Mouse (Mus musculus) forebrain, embryonic 15.5 days (tissue): ENCODE results near the gene Ttc6. TPM values are rescaled to one million over a fixed set of nuclear protein-coding genes. Genes with fewer than 3 reads are reported as not detected.

Experiments
- ATAC-seq: fragments of 200-750 bp; cut with Nextera tagmentation; replicated peaks from 2 replicates; pipeline ENCODE4 v1.8.0; 2017; ENCODE audit warnings: mild to moderate bottlenecking, moderate TSS enrichment, moderate library complexity
- H3K27ac ChIP-seq: fragments of 300-500 bp; sonication (generic); replicated peaks from 2 replicates; pipeline ENCODE4 v1.5.1; 2015; ENCODE audit warnings: mild to moderate bottlenecking, inconsistent platforms
- H3K27me3 ChIP-seq: fragments of 300-500 bp; sonication (generic); 2 replicates; pipeline ENCODE4 v1.6.1; 2015; ENCODE audit warnings: inconsistent platforms
- H3K36me3 ChIP-seq: fragments of 300-500 bp; sonication (generic); 2 replicates; pipeline ENCODE4 v1.6.1; 2015; ENCODE audit warnings: mild to moderate bottlenecking, inconsistent platforms
- H3K4me1 ChIP-seq: fragments of 300-500 bp; sonication (generic); 2 replicates; pipeline ENCODE4 v1.6.1; 2015; ENCODE audit warnings: inconsistent platforms
- H3K4me2 ChIP-seq: fragments of 300-500 bp; sonication (generic); replicated peaks from 2 replicates; pipeline ENCODE4 v1.6.1; 2015; ENCODE audit warnings: mild to moderate bottlenecking, inconsistent platforms
- H3K4me3 ChIP-seq: fragments of 300-500 bp; sonication (generic); 2 replicates; pipeline ENCODE4 v1.5.1; 2015; ENCODE audit warnings: mild to moderate bottlenecking, inconsistent platforms
- H3K9ac ChIP-seq: fragments of 300-500 bp; sonication (generic); replicated peaks from 2 replicates; pipeline ENCODE4 v1.6.1; 2015; ENCODE audit warnings: mild to moderate bottlenecking, inconsistent platforms
- H3K9me3 ChIP-seq: fragments of 300-500 bp; sonication (generic); 2 replicates; pipeline ENCODE4 v1.6.1; 2016; ENCODE audit warnings: inconsistent platforms
- WGBS: fragments of 180-500 bp; shearing (Covaris S2); methylation state at CpG from one replicate; pipeline ENCODE4 v1.1.7; 2015; ENCODE audit warnings: mixed read lengths; 5-methylcytosine and 5-hydroxymethylcytosine counted together
- polyA plus RNA-seq: library from polyadenylated mRNA; unstranded; fragments of >200 nt; fragmentation: Nextera tagmentation; extraction: Ambion mirVana; gene quantifications from 2 replicates; pipeline ENCODE4 v1.2.1, GENCODE M21; 2015

Gene Ttc6
- polyA plus RNA-seq, 1 experiment from 2014 or later, result 0.11 TPM

DNA sequence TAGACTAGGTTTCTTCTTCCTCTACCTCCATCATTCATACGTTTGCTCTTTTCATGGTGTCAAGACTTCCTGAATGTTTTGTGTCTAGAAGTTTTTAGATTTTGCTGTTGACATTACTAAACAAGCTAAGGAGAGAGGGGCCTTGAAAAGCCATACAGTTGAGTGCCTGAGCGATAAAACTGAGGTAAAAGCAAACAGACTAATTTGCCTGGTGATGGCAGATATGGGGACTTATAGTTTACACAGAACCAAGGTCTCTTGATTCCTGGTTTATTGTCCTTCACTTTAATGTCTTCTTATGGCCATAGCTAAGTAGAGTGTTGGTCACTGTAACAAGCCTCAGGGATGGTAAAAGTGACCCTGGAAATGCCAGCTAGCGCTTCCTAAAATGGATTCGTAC, 51.2 kb downstream of the Ttc6 start:
- H3K9me3 ChIP-seq, result no peaks in the 10 kb centered on the region
- H3K27ac ChIP-seq, result no peak overlapping the region
- H3K4me3 ChIP-seq, result no peak overlapping the region
- no peaks in the 10 kb centered on the region for H3K4me1 ChIP-seq
- H3K4me2 ChIP-seq, result no peak overlapping the region
- ATAC-seq, result no peak
- WGBS, result 91% methylated on average over 4 of the region's 4 CpGs
- H3K9ac ChIP-seq, result no peak overlapping the region
- H3K27me3 ChIP-seq, result no peaks in the 10 kb centered on the region
- H3K36me3 ChIP-seq, result no peaks in the 10 kb centered on the region

DNA sequence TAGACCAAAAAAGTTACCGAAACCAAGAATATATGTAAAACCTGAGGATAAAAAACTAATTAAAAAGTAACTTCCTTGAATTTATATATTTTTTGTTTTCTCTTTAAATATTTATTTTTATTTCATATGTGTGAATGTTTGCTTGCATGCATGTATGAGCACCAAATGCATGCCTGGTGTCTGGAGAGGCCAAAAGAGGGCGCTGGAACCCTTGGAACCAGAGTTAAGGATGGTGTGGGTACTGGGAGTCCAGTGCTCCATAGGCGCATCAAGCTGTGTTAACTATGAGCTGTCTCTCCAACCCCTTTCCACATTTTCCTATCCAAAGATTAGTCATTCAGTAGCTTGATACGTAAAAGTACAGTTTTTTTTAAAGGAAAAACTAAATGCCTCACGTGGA, 58.1 kb downstream of the Ttc6 start:
- no peaks in the 10 kb centered on the region for H3K9me3 ChIP-seq
- H3K4me3 ChIP-seq, result no peak overlapping the region
- H3K4me2 ChIP-seq, result no peak overlapping the region
- H3K27me3 ChIP-seq, result no peaks in the 10 kb centered on the region
- no peaks in the 10 kb centered on the region for H3K4me1 ChIP-seq
- H3K9ac ChIP-seq, result no peak overlapping the region
- WGBS, result 66% methylated on average over 5 of the region's 5 CpGs
- no peaks in the 10 kb centered on the region for H3K36me3 ChIP-seq
- ATAC-seq, result no peak
- no peak overlapping the region for H3K27ac ChIP-seq

DNA sequence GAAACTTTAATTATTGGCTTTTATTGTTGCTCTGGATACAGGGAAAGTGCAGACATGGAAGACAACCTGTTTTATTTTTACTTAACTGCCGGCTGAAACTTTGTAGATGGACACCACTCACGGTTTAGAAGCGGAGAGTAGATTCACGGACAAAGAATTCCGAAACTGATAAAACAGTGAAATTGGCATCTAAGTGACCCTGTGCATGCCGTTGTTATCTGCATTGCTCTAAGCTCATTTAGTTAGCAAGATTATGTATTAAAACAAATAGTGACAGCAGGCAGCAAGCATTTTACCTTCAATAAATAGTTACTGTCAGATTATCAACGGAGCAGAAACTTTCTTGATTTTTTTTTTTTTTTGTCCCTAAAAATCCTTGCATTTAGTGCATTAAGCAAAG, 59.4 kb downstream of the Ttc6 start:
- Histone ChIP-seq H3K27ac (no peak overlapping the region), H3K4me2 (no peak overlapping the region)
- WGBS, result 41% methylated on average over 7 of the region's 7 CpGs

DNA sequence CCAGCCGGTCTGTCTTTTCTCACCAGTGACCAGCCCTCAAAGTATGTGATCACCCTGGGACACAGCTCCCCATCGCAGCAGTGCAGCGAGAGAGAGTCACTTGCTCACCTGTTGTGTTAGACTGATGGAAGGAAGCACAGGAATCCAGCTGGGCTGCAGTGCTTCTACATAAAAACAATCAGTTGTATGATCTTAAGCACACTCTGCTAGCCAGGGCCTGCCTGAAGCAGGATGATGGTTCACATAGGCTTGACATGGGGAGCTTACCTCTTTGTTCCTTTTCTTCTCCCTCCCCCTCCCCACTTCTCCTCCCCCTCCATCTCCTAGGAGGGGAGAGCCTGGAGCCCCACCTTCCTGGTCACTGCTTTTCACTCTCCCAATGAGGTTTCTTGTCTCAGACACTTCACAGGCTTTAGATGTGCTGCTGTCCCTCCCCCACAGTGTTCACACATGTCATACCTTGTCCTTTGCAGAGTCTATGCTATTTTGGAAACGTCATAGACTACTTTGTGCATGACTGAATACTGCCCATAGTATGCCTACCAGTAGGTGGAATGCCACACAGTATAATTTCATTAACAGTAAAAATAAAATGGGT, 60.2 kb downstream of the Ttc6 start:
- H3K4me1 ChIP-seq, result no peaks in the 10 kb centered on the region
- no peak for ATAC-seq
- 13% methylated on average over 4 of the region's 4 CpGs for WGBS

More for the DNA sequence above, 59.4 kb downstream of the Ttc6 start:
- ATAC-seq, result no peak
- Histone ChIP-seq H3K4me3 (no peak overlapping the region), H3K9me3 (no peaks in the 10 kb centered on the region), H3K4me1 (no peaks in the 10 kb centered on the region), H3K9ac (no peak overlapping the region), H3K36me3 (no peaks in the 10 kb centered on the region), H3K27me3 (no peaks in the 10 kb centered on the region)

DNA sequence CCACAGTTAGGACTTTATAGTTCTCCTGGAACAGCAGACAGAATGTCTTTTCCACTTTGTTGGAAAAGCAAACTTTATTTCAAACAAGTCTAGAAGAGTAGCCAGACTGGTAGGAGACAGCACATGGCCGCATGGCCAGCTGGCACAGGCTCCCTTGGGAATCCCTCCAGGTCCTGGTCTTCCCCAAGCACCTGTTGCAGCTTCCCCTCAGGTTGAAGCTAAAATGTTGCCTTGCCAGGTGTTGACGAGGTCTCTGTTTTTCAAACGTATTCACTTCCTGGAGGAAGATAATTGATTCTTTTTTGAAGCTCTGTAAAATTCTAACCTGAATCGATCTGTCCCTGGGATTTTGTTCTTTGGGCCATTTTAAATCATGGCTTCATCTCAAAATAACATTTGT, 86.1 kb downstream of the Ttc6 start:
- Histone ChIP-seq H3K9me3 (no peaks in the 10 kb centered on the region), H3K4me3 (no peak overlapping the region), H3K4me1 (no peaks in the 10 kb centered on the region), H3K27me3 (no peaks in the 10 kb centered on the region), H3K27ac (no peak overlapping the region), H3K36me3 (no peaks in the 10 kb centered on the region), H3K4me2 (no peak overlapping the region), H3K9ac (no peak overlapping the region)
- 84% methylated on average over 4 of the region's 4 CpGs for WGBS
- no peak for ATAC-seq

More for the DNA sequence above, 60.2 kb downstream of the Ttc6 start:
- Histone ChIP-seq H3K4me2 (no peak overlapping the region), H3K27ac (no peak overlapping the region), H3K4me3 (no peak overlapping the region), H3K27me3 (no peaks in the 10 kb centered on the region), H3K9ac (no peak overlapping the region), H3K36me3 (no peaks in the 10 kb centered on the region), H3K9me3 (no peaks in the 10 kb centered on the region)

DNA sequence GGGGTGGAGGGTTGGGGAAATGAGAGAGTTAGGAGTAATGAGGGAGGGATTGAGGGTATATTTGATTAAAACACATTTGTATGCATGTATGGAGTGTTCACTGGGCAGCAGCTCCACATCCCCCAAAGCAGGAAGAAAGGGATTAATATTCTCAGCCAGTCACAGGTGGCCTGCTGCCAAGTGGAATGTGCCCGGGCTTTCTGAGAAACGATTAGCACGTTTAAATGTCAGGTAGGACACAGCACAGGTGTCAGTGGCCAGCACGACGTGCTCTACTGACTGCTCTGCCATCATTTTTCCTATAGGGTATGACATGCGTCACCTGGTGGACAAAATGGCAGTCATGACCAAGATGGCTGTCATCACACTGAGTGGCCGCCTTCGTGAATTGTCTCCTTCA, 86.8 kb downstream of the Ttc6 start:
- Histone ChIP-seq H3K27ac (no peak overlapping the region), H3K4me1 (no peaks in the 10 kb centered on the region), H3K9me3 (no peaks in the 10 kb centered on the region), H3K4me3 (no peak overlapping the region), H3K36me3 (no peaks in the 10 kb centered on the region), H3K4me2 (no peak overlapping the region), H3K9ac (no peak overlapping the region), H3K27me3 (no peaks in the 10 kb centered on the region)
- ATAC-seq, result no peak
- 70% methylated on average over 8 of the region's 8 CpGs for WGBS

DNA sequence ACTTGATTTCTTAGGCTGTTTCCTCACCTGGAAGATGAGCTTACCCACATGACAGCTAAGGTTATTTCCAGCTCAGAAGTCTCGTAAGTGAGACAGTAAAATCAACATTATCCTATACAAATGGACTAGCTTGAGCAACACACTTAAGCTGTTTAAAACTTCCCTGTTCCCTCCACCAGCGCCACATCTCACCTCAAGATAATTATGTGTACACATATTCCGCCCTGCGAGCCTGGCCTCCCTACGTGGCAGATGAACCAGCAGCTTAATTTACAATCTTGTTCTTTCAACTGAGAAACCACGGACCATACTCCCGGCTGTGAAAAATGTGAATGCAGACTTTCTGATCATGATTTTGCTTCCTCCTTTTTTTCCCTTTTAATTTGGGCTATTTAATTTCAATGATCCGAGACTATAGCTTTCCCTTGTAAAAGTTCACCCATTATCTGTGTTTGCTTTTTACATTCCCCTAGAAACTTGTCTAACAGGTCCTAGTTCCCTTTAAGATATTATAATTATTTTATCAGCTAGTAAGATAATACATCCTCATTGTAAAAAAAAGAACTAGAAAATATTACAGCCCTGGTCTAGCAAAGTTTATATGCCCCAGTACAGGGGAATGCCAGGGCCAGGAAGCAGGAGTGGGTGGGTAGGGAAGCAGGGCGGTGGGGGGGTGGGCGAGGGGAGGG, 99.2 kb downstream of the Ttc6 start:
- H3K27ac ChIP-seq, result no peak overlapping the region
- WGBS, result 78% methylated on average over 10 of the region's 10 CpGs
- no peaks in the 10 kb centered on the region for H3K36me3 ChIP-seq
- H3K4me1 ChIP-seq, result no peaks in the 10 kb centered on the region
- H3K9me3 ChIP-seq, result no peaks in the 10 kb centered on the region
- no peak overlapping the region for H3K9ac ChIP-seq
- no peak for ATAC-seq
- no peak overlapping the region for H3K4me3 ChIP-seq
- no peak overlapping the region for H3K4me2 ChIP-seq
- no peaks in the 10 kb centered on the region for H3K27me3 ChIP-seq

DNA sequence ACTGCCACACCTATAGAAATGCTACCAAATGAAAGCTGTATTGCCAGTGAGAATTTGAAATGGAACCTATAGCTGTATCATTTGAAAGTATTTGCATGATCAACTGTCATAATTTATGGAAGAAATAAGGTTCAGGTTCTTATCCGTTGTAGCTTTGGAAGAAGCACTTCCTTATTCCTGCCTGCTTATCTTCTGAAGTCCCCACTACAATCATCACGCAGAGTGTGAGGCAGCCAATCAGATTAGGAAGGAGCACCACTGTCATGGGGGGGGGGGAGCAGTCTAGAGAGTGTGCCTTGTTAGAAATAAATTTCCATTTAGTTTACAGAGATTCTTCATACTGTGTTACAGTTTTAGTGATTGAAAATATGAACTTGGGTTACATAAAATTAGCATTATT, 108.5 kb downstream of the Ttc6 start:
- no peaks in the 10 kb centered on the region for H3K9me3 ChIP-seq
- H3K27ac ChIP-seq, result no peak overlapping the region
- no peak overlapping the region for H3K4me2 ChIP-seq
- whole genome bisulfite sequencing, result 93% methylated on average over 2 of the region's 2 CpGs
- no peaks in the 10 kb centered on the region for H3K36me3 ChIP-seq
- H3K4me1 ChIP-seq, result no peaks in the 10 kb centered on the region
- H3K4me3 ChIP-seq, result no peak overlapping the region
- ATAC-seq, result no peak
- no peaks in the 10 kb centered on the region for H3K27me3 ChIP-seq
- H3K9ac ChIP-seq, result no peak overlapping the region

DNA sequence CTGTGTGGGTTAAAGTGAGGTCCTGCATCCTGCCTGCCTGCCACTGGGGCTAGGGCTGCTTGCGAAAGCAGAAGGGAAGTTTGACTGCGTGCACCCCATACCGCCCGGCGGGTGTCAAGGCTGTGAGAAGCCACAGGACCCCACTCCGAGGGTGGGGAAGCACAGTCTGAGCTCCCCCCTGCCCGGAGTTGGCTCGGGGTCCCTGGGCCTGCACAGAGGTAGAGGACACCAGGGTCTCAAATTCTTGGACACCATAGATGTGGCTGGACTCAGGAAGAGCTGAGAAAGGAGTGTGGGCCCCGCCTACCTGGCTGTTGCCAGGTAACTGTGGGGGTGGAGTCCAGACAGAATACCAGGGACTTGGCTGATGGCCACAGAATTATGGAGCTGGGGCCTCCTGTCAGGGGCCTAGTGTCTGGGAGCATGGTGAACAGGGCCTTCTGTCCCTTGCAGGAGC, 121.1 kb downstream of the Ttc6 start:
- no peaks in the 10 kb centered on the region for H3K36me3 ChIP-seq
- no peaks in the 10 kb centered on the region for H3K4me1 ChIP-seq
- H3K27me3 ChIP-seq, result no peaks in the 10 kb centered on the region
- H3K4me3 ChIP-seq, result no peak overlapping the region
- H3K4me2 ChIP-seq, result no peak overlapping the region
- H3K9ac ChIP-seq, result no peak overlapping the region
- ATAC-seq, result no peak
- WGBS, result 43% methylated on average over 9 of the region's 9 CpGs
- no peak overlapping the region for H3K27ac ChIP-seq
- H3K9me3 ChIP-seq, result no peaks in the 10 kb centered on the region; the same call in 1 of the 2 replicates

DNA sequence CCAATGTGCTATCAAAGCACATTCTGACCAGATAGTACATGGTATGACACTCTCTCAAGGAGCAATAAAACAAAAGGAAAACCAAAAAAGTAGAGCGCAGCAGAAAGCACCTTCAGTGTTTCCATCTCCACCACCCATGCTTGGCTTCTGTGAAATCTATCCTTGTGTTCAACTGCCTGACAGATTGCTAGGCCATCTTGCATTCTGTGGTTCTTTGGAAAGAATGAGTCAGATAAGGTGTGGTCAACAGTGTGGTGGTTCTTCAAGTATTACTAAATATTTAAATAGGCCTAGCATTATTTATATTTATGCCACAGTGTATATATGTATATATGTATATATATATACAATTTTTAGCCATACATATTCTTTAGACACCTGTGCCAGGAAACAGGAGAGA, 146.1 kb downstream of the Ttc6 start:
- Histone ChIP-seq H3K27me3 (no peaks in the 10 kb centered on the region), H3K36me3 (no peaks in the 10 kb centered on the region), H3K27ac (no peak overlapping the region), H3K4me3 (no peak overlapping the region), H3K9ac (no peak overlapping the region), H3K4me2 (no peak overlapping the region), H3K4me1 (0 out of 2 replicates have a peak, but pooled peaks cover 3% of the 10 kb centered on the region), H3K9me3 (no peaks in the 10 kb centered on the region)
- ATAC-seq, result no peak
- WGBS, result 100% methylated on average over 1 of the region's 1 CpGs

DNA sequence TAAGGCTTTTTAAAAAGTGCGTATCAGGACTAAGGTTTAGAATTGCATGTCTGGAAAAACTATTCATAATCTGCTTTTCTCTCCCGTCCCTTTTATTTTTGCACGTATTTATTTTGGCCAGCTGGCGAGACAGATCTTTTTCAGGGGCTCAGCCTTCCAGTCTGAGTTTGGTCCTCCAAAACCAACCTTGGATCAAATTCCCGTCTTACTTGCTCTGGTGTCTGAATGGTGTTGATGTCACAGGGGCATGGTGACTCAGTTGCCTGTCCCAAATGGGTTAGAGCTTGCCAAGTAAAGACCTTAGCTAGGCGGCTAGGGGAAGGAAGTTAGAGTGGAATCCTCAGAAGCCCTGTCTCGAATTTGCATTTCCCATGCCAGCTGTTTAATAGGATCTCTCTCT, 200.8 kb downstream of the Ttc6 start:
- no peak overlapping the region for H3K4me3 ChIP-seq
- no peak overlapping the region for H3K27ac ChIP-seq
- no peaks in the 10 kb centered on the region for H3K36me3 ChIP-seq
- no peak overlapping the region for H3K9ac ChIP-seq
- no peak overlapping the region for H3K4me2 ChIP-seq
- H3K4me1 ChIP-seq, result no peaks in the 10 kb centered on the region
- 84% methylated on average over 7 of the region's 7 CpGs for WGBS
- H3K9me3 ChIP-seq, result no peaks in the 10 kb centered on the region
- no peaks in the 10 kb centered on the region for H3K27me3 ChIP-seq
- ATAC-seq, result no peak

DNA sequence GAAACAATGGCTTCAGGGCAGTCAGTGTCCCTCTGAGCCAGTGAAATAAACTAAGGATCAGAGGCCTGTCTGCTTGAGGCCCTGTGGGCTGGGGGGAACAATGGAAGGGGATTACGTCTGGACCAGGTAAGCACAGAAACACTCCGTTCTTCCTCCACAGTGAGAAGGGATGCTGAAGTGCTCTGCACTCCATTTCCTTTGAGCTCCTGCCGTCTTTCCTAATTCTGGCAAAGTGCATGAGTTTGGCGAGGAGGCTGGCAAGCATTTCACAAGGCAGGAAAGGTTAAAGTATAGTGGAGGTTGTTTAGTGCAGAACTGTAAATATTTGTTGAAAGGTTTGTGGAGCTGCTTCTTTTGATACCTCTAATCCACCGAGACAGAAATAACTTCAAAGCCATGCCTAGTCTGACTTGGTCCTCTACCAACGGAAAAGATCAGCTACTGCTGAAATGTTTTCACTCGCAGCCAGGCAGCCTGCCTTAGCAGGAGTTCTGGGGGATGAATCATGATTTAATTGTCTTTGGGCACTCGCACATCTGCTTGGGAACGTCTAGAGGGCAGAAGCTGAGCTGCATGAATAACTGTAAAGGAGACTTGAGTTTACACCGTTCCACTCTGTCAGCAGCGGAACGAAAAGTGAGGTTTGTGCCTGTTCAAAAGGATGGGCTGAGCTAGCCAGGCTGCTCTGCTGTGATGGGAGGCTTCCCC, 212.5 kb downstream of the Ttc6 start:
- Histone ChIP-seq H3K27ac (no peak overlapping the region), H3K4me3 (no peak overlapping the region), H3K4me2 (peak overlapping the region; percentile 9), H3K4me1 (0 out of 2 replicates have a peak, but pooled peaks cover 5% of the 10 kb centered on the region), H3K9ac (no peak overlapping the region), H3K36me3 (no peaks in the 10 kb centered on the region), H3K27me3 (no peaks in the 10 kb centered on the region), H3K9me3 (no peaks in the 10 kb centered on the region)
- WGBS, result 5% methylated on average over 12 of the region's 12 CpGs
- no peak for ATAC-seq
